Mouse (Mus musculus) intestine, embryonic 16.5 days (tissue): ENCODE measurements around the gene Vrk1. TPM values are rescaled to one million over a fixed set of nuclear protein-coding genes. Genes with fewer than 3 reads are reported as not detected.

Experiments
- ATAC-seq: fragments of 200-750 bp; cut with Nextera tagmentation; 2 replicates; pipeline ENCODE4 v1.8.0; 2017; ENCODE audit warnings: moderate TSS enrichment, moderate library complexity
- H3K27ac ChIP-seq: fragments of 300-500 bp; sonication (generic); 2 replicates; pipeline ENCODE4 v1.5.1; 2014; ENCODE audit warnings: mild to moderate bottlenecking, low read length
- H3K27me3 ChIP-seq: fragments of 300-500 bp; sonication (generic); replicated peaks from 2 replicates; pipeline ENCODE4 v1.6.1; 2014; ENCODE audit warnings: low read length, control low read depth, mixed read lengths; ENCODE audit not compliant: control insufficient read depth, insufficient read depth
- H3K36me3 ChIP-seq: fragments of 300-500 bp; sonication (generic); 2 replicates; pipeline ENCODE4 v1.6.1; 2014; ENCODE audit warnings: low read length, control low read depth; ENCODE audit not compliant: control insufficient read depth, insufficient read depth
- H3K4me1 ChIP-seq: fragments of 300-500 bp; sonication (generic); 2 replicates; pipeline ENCODE4 v1.6.1; 2014; ENCODE audit warnings: low read length, control low read depth, mixed read lengths; ENCODE audit not compliant: control insufficient read depth, insufficient read depth
- H3K4me2 ChIP-seq: fragments of 300-500 bp; sonication (generic); 2 replicates; pipeline ENCODE4 v1.6.1; 2014; ENCODE audit warnings: low read depth, low read length, control low read depth
- H3K4me3 ChIP-seq: fragments of 300-500 bp; sonication (generic); 2 replicates; pipeline ENCODE4 v1.5.1; 2014; ENCODE audit warnings: mild to moderate bottlenecking, low read length
- H3K9ac ChIP-seq: fragments of 300-500 bp; sonication (generic); 2 replicates; pipeline ENCODE4 v1.6.1; 2014; ENCODE audit warnings: low read depth, low read length
- H3K9me3 ChIP-seq: fragments of 300-500 bp; sonication (generic); 2 replicates; pipeline ENCODE4 v1.6.1; 2016; ENCODE audit warnings: low read length, control low read depth; ENCODE audit not compliant: control insufficient read depth
- WGBS: fragments of 180-500 bp; shearing (Covaris S2); extraction: QIAGEN DNeasy Blood & Tissue Kit; methylation state at CpG from one replicate; pipeline ENCODE4 v1.1.7; 2014; 5-methylcytosine and 5-hydroxymethylcytosine counted together
- polyA plus RNA-seq: library from polyadenylated mRNA; unstranded; fragments of >200 nt; fragmentation: Nextera tagmentation; extraction: Ambion mirVana; gene quantifications from 2 replicates; pipeline ENCODE4 v1.2.1, GENCODE M21; 2015

The Vrk1 gene
- polyA plus RNA-seq, 1 experiment from 2014 or later, result 61.2 TPM

DNA sequence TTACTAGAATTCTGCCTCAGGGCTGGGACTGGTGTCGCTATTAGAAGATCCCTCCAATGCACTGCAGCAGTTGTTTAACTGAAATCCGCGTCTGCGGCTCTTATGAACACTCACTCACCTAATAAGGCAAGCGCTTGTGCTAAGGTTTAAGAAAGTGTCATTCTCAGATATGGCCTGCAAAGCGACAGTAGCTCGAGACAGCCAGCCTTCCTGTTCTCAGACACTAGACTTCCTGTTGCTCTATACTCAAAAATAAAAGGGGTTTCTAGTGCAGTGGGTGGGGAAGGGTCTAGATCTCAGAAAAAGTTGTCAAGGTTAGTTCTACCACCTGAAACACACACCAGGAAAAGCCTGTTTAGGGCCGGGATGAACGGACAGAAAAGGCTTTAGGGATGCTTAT lies 21.9 kb downstream of the Vrk1 start:
- Histone ChIP-seq H3K4me2 (no peak overlapping the region), H3K9me3 (no peaks in the 10 kb centered on the region), H3K27me3 (no peaks in the 10 kb centered on the region), H3K4me1 (no peaks in the 10 kb centered on the region), H3K27ac (no peak overlapping the region), H3K4me3 (no peak overlapping the region), H3K9ac (no peak overlapping the region), H3K36me3 (no peaks in the 10 kb centered on the region)
- WGBS, result 66% methylated on average over 9 of the region's 9 CpGs
- no peak for ATAC-seq

DNA sequence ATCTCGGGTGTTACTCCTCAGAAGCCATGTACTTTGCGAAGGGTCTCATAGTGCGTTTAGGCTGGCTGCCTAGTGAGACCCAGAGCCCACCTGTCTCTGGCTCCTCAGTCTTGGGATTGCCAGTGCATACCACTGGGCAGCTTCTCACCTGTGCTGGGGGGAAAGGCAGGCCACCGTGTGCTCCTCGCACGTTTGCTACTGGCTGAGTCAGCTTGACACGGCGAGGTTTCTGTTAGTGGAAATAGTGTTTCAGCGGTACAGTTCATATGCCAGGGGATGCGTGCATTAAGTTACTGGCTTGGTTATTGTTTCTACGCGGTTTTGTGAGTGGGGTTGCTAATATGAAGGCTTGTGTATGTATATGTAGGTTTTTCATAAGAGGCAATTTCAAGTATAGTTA lies 22.3 kb downstream of the Vrk1 start:
- no peak for ATAC-seq

DNA sequence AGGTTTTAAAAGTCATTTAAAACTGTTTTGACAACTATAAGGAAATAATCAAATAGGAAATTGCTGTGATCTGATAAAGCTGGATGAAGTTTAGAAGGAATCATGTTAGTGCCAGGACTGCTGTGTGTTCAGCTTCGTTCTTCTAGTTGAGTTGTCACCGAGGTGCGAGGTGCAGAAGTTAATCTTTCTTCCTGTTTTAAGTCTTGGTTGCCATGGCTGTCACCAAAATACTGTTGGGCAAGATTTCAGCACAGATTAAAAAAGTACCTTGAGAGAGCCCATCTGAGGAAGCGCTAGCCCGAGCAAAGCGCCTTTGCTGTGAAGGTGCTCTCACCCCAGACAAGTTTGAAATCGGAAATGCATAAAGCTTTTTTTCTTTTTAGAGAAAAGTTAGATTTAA lies 24.2 kb downstream of the Vrk1 start:
- no peak overlapping the region for H3K4me2 ChIP-seq
- H3K27ac ChIP-seq, result no peak overlapping the region
- ATAC-seq, result no peak
- no peak overlapping the region for H3K4me3 ChIP-seq
- H3K36me3 ChIP-seq, result no peaks in the 10 kb centered on the region
- no peak overlapping the region for H3K9ac ChIP-seq
- 87% methylated on average over 7 of the region's 7 CpGs for WGBS
- no peaks in the 10 kb centered on the region for H3K27me3 ChIP-seq
- H3K9me3 ChIP-seq, result no peaks in the 10 kb centered on the region
- no peaks in the 10 kb centered on the region for H3K4me1 ChIP-seq

More for the DNA sequence above, 22.3 kb downstream of the Vrk1 start:
- Histone ChIP-seq H3K9me3 (no peaks in the 10 kb centered on the region), H3K27ac (no peak overlapping the region), H3K36me3 (no peaks in the 10 kb centered on the region), H3K4me2 (no peak overlapping the region), H3K4me1 (no peaks in the 10 kb centered on the region), H3K4me3 (no peak overlapping the region), H3K9ac (no peak overlapping the region), H3K27me3 (no peaks in the 10 kb centered on the region)
- 89% methylated on average over 12 of the region's 12 CpGs for WGBS

DNA sequence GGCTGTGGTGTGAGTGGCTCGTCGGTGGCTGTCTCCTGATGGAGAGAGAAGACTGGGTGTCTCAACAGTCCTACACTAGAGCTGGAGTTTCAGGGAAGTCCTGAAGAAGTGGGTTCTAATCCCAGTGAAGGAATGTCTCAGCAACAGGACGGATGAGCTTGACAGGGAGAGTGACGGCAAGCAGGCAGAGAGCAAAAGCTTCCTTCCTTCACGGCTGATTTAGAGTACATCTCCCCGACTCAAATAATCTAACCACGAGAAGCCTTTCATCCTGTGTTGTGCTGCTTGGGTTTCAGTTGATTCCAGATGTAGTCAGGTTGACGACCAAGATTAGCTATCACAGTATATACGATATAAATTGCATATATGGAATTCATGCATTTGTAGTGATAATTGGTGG lies 24.7 kb downstream of the Vrk1 start:
- Histone ChIP-seq H3K4me3 (no peak overlapping the region), H3K9me3 (no peaks in the 10 kb centered on the region), H3K27ac (no peak overlapping the region), H3K4me2 (no peak overlapping the region), H3K27me3 (no peaks in the 10 kb centered on the region), H3K9ac (no peak overlapping the region), H3K36me3 (no peaks in the 10 kb centered on the region), H3K4me1 (no peaks in the 10 kb centered on the region)
- 89% methylated on average over 9 of the region's 9 CpGs for WGBS
- ATAC-seq, result no peak

DNA sequence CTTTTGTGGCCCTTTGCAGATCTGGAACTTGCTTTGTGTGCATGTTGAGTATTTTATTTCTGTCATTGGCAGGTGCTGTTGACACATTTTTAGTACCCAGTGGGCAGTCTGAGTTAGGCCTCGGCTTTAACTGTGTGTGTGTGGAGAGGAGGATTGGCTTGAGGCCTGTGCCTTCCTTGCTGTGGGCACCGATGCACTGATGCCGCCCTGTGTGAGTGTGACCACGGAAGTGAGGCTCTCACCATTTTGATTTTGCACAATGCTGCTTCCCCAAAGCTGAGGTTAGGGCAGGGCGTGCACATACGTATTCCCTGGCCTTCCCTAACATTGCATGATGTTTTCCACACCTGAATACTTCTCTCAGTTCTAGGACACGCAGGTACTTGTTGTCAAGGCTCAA lies 30.2 kb downstream of the Vrk1 start:
- Histone ChIP-seq H3K4me2 (no peak overlapping the region), H3K4me1 (no peaks in the 10 kb centered on the region), H3K9me3 (no peaks in the 10 kb centered on the region), H3K4me3 (no peak overlapping the region), H3K27me3 (no peaks in the 10 kb centered on the region), H3K9ac (no peak overlapping the region), H3K27ac (no peak overlapping the region), H3K36me3 (0 out of 2 replicates have a peak, but pooled peaks cover 5% of the 10 kb centered on the region)
- 90% methylated on average over 7 of the region's 7 CpGs for WGBS
- no peak for ATAC-seq

DNA sequence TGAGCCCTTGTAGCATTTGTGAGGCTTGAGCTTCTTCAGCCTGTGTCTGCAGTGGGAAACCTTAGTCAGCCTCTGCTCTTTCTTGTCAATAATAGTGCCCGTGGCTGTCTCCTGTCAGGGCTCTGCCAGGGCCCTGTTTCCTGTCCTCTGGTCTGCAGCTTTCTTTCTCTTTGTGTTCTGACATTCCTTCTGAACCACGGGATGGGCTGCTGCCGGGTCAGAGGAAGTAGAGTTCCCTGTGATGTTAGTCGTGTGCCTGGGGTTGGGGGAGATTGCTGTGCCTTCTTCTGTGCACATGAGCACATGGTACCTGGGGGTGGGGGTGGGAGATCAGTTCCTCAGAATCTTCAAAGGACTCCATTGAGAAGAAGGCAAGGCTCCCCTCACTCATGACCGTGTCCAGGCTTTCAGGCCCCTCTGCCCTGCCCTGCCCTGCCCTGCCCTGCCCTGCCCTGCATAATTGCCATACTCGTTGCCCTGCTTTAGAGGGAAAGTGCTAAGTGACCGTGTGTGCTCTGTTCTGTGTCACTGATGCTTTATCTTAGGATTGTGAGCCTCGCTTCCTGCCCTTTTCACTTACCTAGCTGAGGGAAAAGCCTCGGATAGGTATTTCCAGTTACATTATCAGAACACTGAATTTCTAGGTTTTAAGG lies 36.2 kb downstream of the Vrk1 start:
- H3K4me2 ChIP-seq, result no peak overlapping the region
- peak; percentile 59 for ATAC-seq
- H3K4me1 ChIP-seq, result peaks cover 10% of the 10 kb centered on the region
- H3K9ac ChIP-seq, result no peak overlapping the region; the same call in 1 of the 2 replicates
- no peaks in the 10 kb centered on the region for H3K27me3 ChIP-seq
- peaks cover 14% of the 10 kb centered on the region; the same call in 1 of the 2 replicates for H3K36me3 ChIP-seq
- H3K9me3 ChIP-seq, result no peaks in the 10 kb centered on the region
- 22% methylated on average over 9 of the region's 9 CpGs for WGBS
- H3K4me3 ChIP-seq, result no peak overlapping the region
- no peak overlapping the region for H3K27ac ChIP-seq

DNA sequence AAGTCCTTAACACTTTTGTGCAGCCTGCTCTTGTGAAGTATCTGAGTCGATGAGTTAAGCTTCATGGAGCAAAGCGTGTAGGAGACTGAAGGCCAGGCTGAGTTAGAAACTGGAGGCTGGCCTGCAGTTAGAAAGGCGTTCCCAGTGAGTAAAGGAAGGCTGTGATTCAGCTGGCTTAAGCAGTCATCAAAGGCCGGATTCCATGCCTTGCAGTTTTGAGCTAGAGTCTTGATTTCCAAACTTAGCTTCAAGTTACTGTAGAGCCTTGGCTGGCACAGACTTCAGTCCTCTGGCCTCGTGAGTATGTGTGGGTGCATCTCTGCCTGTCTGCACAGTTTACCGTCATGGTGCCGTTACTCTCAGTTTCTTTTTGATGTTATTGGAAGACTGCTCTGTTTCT lies 42.2 kb downstream of the Vrk1 start:
- Histone ChIP-seq H3K36me3 (peaks cover 6% of the 10 kb centered on the region; the same call in 1 of the 2 replicates), H3K9me3 (no peaks in the 10 kb centered on the region), H3K27me3 (no peaks in the 10 kb centered on the region), H3K4me2 (no peak overlapping the region), H3K4me1 (no peaks in the 10 kb centered on the region), H3K4me3 (no peak overlapping the region), H3K27ac (no peak overlapping the region), H3K9ac (no peak overlapping the region)
- WGBS, result 93% methylated on average over 7 of the region's 7 CpGs
- ATAC-seq, result no peak

DNA sequence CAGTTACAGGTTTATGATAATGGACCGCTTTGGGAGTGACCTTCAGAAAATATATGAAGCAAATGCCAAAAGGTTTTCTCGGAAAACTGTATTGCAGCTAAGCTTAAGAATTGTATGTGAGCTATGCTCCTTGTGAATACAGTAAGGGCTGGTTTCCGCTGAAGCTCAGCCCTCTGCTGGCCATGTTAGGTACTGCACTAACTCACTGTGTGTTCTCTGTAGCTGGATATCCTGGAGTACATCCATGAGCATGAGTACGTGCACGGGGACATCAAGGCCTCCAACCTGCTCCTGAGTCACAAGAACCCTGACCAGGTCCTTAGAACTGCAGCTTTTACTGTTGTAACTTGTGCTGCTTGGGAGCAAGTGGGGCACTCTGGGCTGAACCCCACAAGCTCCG lies 45.8 kb downstream of the Vrk1 start:
- ATAC-seq, result peak; percentile 66; the same call in 1 of the 2 replicates
- 38% methylated on average over 6 of the region's 6 CpGs for WGBS

DNA sequence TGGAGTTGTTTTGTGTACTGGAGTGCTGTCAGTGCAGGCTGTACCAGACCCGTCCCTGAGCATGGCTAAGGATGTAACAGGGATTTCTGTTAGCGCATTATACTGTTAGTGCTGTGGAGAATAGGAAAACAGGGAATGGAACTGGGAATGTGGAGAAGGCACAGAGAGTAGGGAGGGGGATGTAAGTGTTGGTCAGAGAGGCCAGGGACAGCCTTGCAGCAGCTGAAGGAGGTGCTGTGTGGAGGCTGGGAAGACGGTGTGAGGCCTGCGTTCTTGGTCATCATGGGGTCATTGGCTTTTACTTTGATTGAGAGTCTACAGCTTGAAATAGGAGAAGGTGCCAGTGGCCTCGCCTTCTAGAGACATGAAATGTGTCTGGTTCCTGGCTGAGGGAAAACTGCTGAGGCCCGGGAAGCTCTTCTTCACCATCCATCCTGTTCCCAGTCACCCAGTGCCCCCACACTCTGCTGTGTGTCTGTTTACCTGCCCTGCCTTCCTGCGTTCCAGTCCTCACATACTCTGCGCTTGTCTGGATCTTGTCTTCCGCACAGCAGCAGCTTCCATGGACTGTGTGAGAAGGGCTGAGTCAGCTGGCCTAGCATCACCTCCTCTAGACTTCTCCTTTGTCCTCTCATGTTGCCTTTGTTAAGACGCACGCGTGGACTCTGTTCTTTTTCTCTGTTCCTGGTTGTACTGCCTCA lies 50.0 kb downstream of the Vrk1 start:
- Histone ChIP-seq H3K9me3 (no peaks in the 10 kb centered on the region), H3K27ac (no peak overlapping the region), H3K27me3 (no peaks in the 10 kb centered on the region), H3K4me1 (no peaks in the 10 kb centered on the region), H3K4me3 (no peak overlapping the region), H3K4me2 (no peak overlapping the region), H3K9ac (no peak overlapping the region), H3K36me3 (no peaks in the 10 kb centered on the region)
- WGBS, result 52% methylated on average over 12 of the region's 12 CpGs
- no peak for ATAC-seq

More for the DNA sequence above, 45.8 kb downstream of the Vrk1 start:
- no peaks in the 10 kb centered on the region for H3K27me3 ChIP-seq
- no peak overlapping the region for H3K4me2 ChIP-seq
- no peaks in the 10 kb centered on the region for H3K36me3 ChIP-seq
- H3K9me3 ChIP-seq, result no peaks in the 10 kb centered on the region
- no peak overlapping the region for H3K9ac ChIP-seq
- no peaks in the 10 kb centered on the region for H3K4me1 ChIP-seq
- no peak overlapping the region for H3K4me3 ChIP-seq
- no peak overlapping the region for H3K27ac ChIP-seq
